Mouse (Mus musculus): ENCODE results near the gene Diras1. TPM values are rescaled to one million over a fixed set of nuclear protein-coding genes. Genes with fewer than 3 reads are reported as not detected.

Diras1 gene
- polyA plus RNA-seq, 1 experiment from 2014 or later = 45.4 TPM

- H3K4me3 ChIP-seq (replicated peaks; ENCODE audit: low read length) = no peak overlapping the region
- WGBS = 71% methylated on average over 7 of the region's 7 CpGs
- ATAC-seq = no peak
These were observed 10.8 kb upstream of the Diras1 start for GRCm38 (mm10) chr10:81036251-81036650.

GRCm38 (mm10) chr10:81033586-81033985, 8.1 kb upstream of the Diras1 start:
- peaks cover 18% of the 10 kb centered on the region for H3K4me1 ChIP-seq (replicated peaks; ENCODE audit: control insufficient read depth, insufficient read depth, low read length)
- H3K4me3 ChIP-seq (replicated peaks; ENCODE audit: low read length) = no peak overlapping the region
- no peaks in the 10 kb centered on the region for H3K9me3 ChIP-seq (ENCODE audit: control insufficient read depth, low read length)
- no peak overlapping the region for H3K4me2 ChIP-seq (ENCODE audit: low read length)
- ATAC-seq = no peak
- no peaks in the 10 kb centered on the region for H3K27me3 ChIP-seq (replicated peaks; ENCODE audit: control insufficient read depth, insufficient read depth, low read length)
- whole genome bisulfite sequencing = 89% methylated on average over 10 of the region's 10 CpGs
- H3K27ac ChIP-seq (ENCODE audit: low read length) = no peak overlapping the region
- no peak overlapping the region for H3K9ac ChIP-seq (replicated peaks; ENCODE audit: low read depth, low read length)
- peaks cover 14% of the 10 kb centered on the region for H3K36me3 ChIP-seq (ENCODE audit: control insufficient read depth, insufficient read depth)

More at GRCm38 (mm10) chr10:81036251-81036650, 10.8 kb upstream of the Diras1 start:
- Histone ChIP-seq H3K4me2 (ENCODE audit: low read length) (no peak overlapping the region), H3K9ac (replicated peaks; ENCODE audit: low read depth, low read length) (no peak overlapping the region), H3K36me3 (ENCODE audit: control insufficient read depth, insufficient read depth) (peaks cover 4% of the 10 kb centered on the region; the same call in 1 of the 2 replicates), H3K4me1 (replicated peaks; ENCODE audit: control insufficient read depth, insufficient read depth, low read length) (peaks cover 18% of the 10 kb centered on the region), H3K27me3 (replicated peaks; ENCODE audit: control insufficient read depth, insufficient read depth, low read length) (no peaks in the 10 kb centered on the region), H3K27ac (ENCODE audit: low read length) (no peak overlapping the region), H3K9me3 (ENCODE audit: control insufficient read depth, low read length) (no peaks in the 10 kb centered on the region)

GRCm38 (mm10) chr10:81029031-81029430, 3.6 kb upstream of the Diras1 start:
- no peak for ATAC-seq
- H3K9ac ChIP-seq (replicated peaks; ENCODE audit: low read depth, low read length) = no peak overlapping the region
- H3K4me3 ChIP-seq (replicated peaks; ENCODE audit: low read length) = no peak overlapping the region
- peaks cover 14% of the 10 kb centered on the region for H3K36me3 ChIP-seq (ENCODE audit: control insufficient read depth, insufficient read depth)
- no peak overlapping the region for H3K4me2 ChIP-seq (ENCODE audit: low read length)
- H3K9me3 ChIP-seq (ENCODE audit: control insufficient read depth, low read length) = no peaks in the 10 kb centered on the region
- H3K4me1 ChIP-seq (replicated peaks; ENCODE audit: control insufficient read depth, insufficient read depth, low read length) = peaks cover 9% of the 10 kb centered on the region
- H3K27me3 ChIP-seq (replicated peaks; ENCODE audit: control insufficient read depth, insufficient read depth, low read length) = no peaks in the 10 kb centered on the region; the same call in 1 of the 2 replicates
- no peak overlapping the region for H3K27ac ChIP-seq (ENCODE audit: low read length)
- WGBS = 60% methylated on average over 10 of the region's 10 CpGs

DNA sequence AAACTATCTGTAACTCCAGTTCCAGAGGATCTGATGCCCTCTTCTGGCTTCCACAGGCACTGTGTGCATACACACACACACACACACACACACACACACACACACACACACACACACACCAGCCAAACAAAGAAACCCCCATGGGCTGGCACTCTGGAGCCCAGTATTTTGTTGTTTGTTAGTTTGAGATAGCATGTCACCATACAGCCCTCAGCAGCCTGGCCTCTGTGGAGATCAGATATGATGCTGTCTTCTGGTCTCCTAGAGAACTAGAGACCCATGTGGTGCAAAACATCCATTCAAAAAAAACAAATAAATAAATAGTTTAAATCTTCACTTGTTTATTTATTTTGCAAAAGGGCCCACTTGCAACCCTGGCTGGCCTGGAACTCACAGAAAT, 2.8 kb upstream of the Diras1 start:
- no peak overlapping the region for H3K4me2 ChIP-seq (ENCODE audit: low read length)
- no peak overlapping the region for H3K4me3 ChIP-seq (replicated peaks; ENCODE audit: low read length)
- peaks cover 14% of the 10 kb centered on the region for H3K36me3 ChIP-seq (ENCODE audit: control insufficient read depth, insufficient read depth)
- no peaks in the 10 kb centered on the region for H3K9me3 ChIP-seq (ENCODE audit: control insufficient read depth, low read length)
- H3K27me3 ChIP-seq (replicated peaks; ENCODE audit: control insufficient read depth, insufficient read depth, low read length) = no peaks in the 10 kb centered on the region; the same call in 1 of the 2 replicates
- H3K27ac ChIP-seq (ENCODE audit: low read length) = no peak overlapping the region
- H3K4me1 ChIP-seq (replicated peaks; ENCODE audit: control insufficient read depth, insufficient read depth, low read length) = peaks cover 9% of the 10 kb centered on the region
- no peak overlapping the region for H3K9ac ChIP-seq (replicated peaks; ENCODE audit: low read depth, low read length)
- no peak for ATAC-seq

GRCm38 (mm10) chr10:81027331-81027730, 1.9 kb upstream of the Diras1 start:
- Histone ChIP-seq H3K36me3 (ENCODE audit: control insufficient read depth, insufficient read depth) (peaks cover 14% of the 10 kb centered on the region), H3K4me2 (ENCODE audit: low read length) (no peak overlapping the region), H3K9me3 (ENCODE audit: control insufficient read depth, low read length) (no peaks in the 10 kb centered on the region), H3K4me1 (replicated peaks; ENCODE audit: control insufficient read depth, insufficient read depth, low read length) (peaks cover 9% of the 10 kb centered on the region), H3K9ac (replicated peaks; ENCODE audit: low read depth, low read length) (0 out of 2 replicates have a peak overlapping the region, but pooled peaks have one; percentile 17), H3K27ac (ENCODE audit: low read length) (no peak overlapping the region), H3K4me3 (replicated peaks; ENCODE audit: low read length) (no peak overlapping the region), H3K27me3 (replicated peaks; ENCODE audit: control insufficient read depth, insufficient read depth, low read length) (no peaks in the 10 kb centered on the region; the same call in 1 of the 2 replicates)
- 60% methylated on average over 4 of the region's 4 CpGs for WGBS
- no peak for ATAC-seq

DNA sequence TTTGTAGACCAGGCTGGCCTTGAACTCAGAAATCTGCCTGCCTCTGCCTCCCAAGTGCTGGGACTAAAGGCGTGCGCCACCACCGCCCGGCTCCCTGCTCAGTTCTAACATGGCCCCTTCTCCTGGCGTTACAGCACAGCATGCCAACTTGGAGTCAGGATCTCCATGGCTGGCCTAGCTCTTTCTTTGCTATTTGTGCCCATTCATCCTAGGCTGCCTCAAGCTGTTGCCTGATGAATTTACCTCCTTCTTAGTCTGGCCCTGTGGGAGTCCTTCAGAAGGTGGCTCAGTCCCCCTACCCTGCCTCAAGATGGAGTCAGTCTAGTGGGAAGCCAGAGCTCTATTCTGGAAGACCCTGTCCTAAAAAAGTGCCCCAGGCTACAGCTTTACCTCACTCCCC, 1.4 kb upstream of the Diras1 start:
- Histone ChIP-seq H3K36me3 (ENCODE audit: control insufficient read depth, insufficient read depth) (peaks cover 14% of the 10 kb centered on the region), H3K4me2 (ENCODE audit: low read length) (no peak overlapping the region), H3K27ac (ENCODE audit: low read length) (no peak overlapping the region), H3K4me1 (replicated peaks; ENCODE audit: control insufficient read depth, insufficient read depth, low read length) (peaks cover 10% of the 10 kb centered on the region), H3K9me3 (ENCODE audit: control insufficient read depth, low read length) (no peaks in the 10 kb centered on the region), H3K4me3 (replicated peaks; ENCODE audit: low read length) (no peak overlapping the region), H3K9ac (replicated peaks; ENCODE audit: low read depth, low read length) (no peak overlapping the region), H3K27me3 (replicated peaks; ENCODE audit: control insufficient read depth, insufficient read depth, low read length) (no peaks in the 10 kb centered on the region; the same call in 1 of the 2 replicates)
- 89% methylated on average over 5 of the region's 5 CpGs for WGBS
- no peak for ATAC-seq

DNA sequence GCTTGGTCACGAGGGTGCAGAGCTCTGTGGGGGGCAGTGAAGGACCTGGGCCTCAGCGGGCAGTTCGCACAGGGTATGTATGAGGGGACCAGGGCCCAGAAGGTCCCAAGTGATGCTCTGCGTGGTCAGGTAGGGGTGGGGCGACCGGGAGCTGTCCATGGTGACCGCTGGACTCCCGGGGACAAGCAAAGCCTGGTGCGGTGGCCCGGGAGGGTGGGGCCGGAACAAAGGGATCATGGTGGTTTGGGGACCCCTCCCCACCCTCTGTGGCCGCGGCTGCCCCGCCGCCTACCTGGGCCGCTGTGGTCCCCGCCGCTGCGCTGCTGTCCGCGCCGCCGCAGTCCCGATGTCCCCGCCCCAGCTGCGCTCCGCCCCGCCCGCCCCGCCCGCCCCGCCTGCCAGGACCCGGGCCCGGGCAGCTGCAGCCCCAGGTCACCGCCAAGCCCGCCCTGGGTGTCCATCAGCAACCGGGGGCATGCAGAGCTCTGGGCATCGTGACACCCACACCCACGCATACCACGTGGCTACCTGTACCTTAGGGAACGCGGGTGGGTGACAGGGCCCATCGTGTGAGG, 328 bp downstream of the Diras1 start:
- peaks cover 4% of the 10 kb centered on the region; the same call in 1 of the 2 replicates for H3K36me3 ChIP-seq (ENCODE audit: control insufficient read depth, insufficient read depth)
- H3K9ac ChIP-seq (replicated peaks; ENCODE audit: low read depth, low read length) = peak overlapping the region; percentile 79
- no peak overlapping the region; the same call in 1 of the 2 replicates for H3K27ac ChIP-seq (ENCODE audit: low read length)
- no peaks in the 10 kb centered on the region; the same call in 1 of the 2 replicates for H3K27me3 ChIP-seq (replicated peaks; ENCODE audit: control insufficient read depth, insufficient read depth, low read length)
- WGBS = 3% methylated on average over 19 of the region's 43 CpGs
- ATAC-seq = peak; percentile 27
- H3K4me2 ChIP-seq (ENCODE audit: low read length) = peak overlapping the region; percentile 89
- no peaks in the 10 kb centered on the region for H3K9me3 ChIP-seq (ENCODE audit: control insufficient read depth, low read length)
- peaks cover 13% of the 10 kb centered on the region for H3K4me1 ChIP-seq (replicated peaks; ENCODE audit: control insufficient read depth, insufficient read depth, low read length)
- peak overlapping the region; percentile 52 for H3K4me3 ChIP-seq (replicated peaks; ENCODE audit: low read length)

- H3K4me3 ChIP-seq (replicated peaks; ENCODE audit: low read length) = peak overlapping the region; percentile 52
- peak overlapping the region; percentile 79 for H3K9ac ChIP-seq (replicated peaks; ENCODE audit: low read depth, low read length)
- H3K4me2 ChIP-seq (ENCODE audit: low read length) = peak overlapping the region; percentile 89
- H3K36me3 ChIP-seq (ENCODE audit: control insufficient read depth, insufficient read depth) = no peaks in the 10 kb centered on the region
- ATAC-seq = no peak
- H3K9me3 ChIP-seq (ENCODE audit: control insufficient read depth, low read length) = no peaks in the 10 kb centered on the region
- no peaks in the 10 kb centered on the region; the same call in 1 of the 2 replicates for H3K27me3 ChIP-seq (replicated peaks; ENCODE audit: control insufficient read depth, insufficient read depth, low read length)
- WGBS = 74% methylated on average over 5 of the region's 5 CpGs
- no peak overlapping the region for H3K27ac ChIP-seq (ENCODE audit: low read length)
- peaks cover 13% of the 10 kb centered on the region for H3K4me1 ChIP-seq (replicated peaks; ENCODE audit: control insufficient read depth, insufficient read depth, low read length)
These were observed 1.0 kb downstream of the Diras1 start for GRCm38 (mm10) chr10:81024346-81024937.

GRCm38 (mm10) chr10:81022744-81023143, 2.7 kb downstream of the Diras1 start:
- ATAC-seq = no peak
- WGBS = 67% methylated on average over 8 of the region's 8 CpGs

More at GRCm38 (mm10) chr10:81022744-81023143, 2.7 kb downstream of the Diras1 start:
- H3K36me3 ChIP-seq (ENCODE audit: control insufficient read depth, insufficient read depth) = no peaks in the 10 kb centered on the region
- H3K9me3 ChIP-seq (ENCODE audit: control insufficient read depth, low read length) = no peaks in the 10 kb centered on the region
- no peak overlapping the region for H3K27ac ChIP-seq (ENCODE audit: low read length)
- H3K9ac ChIP-seq (replicated peaks; ENCODE audit: low read depth, low read length) = no peak overlapping the region
- peaks cover 13% of the 10 kb centered on the region for H3K4me1 ChIP-seq (replicated peaks; ENCODE audit: control insufficient read depth, insufficient read depth, low read length)
- H3K4me3 ChIP-seq (replicated peaks; ENCODE audit: low read length) = no peak overlapping the region
- H3K4me2 ChIP-seq (ENCODE audit: low read length) = no peak overlapping the region
- no peaks in the 10 kb centered on the region; the same call in 1 of the 2 replicates for H3K27me3 ChIP-seq (replicated peaks; ENCODE audit: control insufficient read depth, insufficient read depth, low read length)

Measured in forebrain, embryonic 16.5 days (tissue).